Mouse (Mus musculus): ENCODE data around the gene Ndufs7. TPM values are rescaled to one million over a fixed set of nuclear protein-coding genes. Genes with fewer than 3 reads are reported as not detected.
A peak's percentile ranks its signal among the peaks of the same experiment; 100 is the strongest.

Gene Ndufs7
- polyA plus RNA-seq, 1 experiment from 2014 or later: 242 TPM

- ATAC-seq (ENCODE audit: low FRiP score) (no peak), DNase-seq (ENCODE audit: low spot score) (no peak)
- 95% methylated on average over 9 of the region's 9 CpGs for WGBS
- Histone ChIP-seq H3K27ac (ENCODE audit: low read depth, low read length) (no peak overlapping the region), H3K36me3 (ENCODE audit: control insufficient read depth, insufficient read depth, low read length) (peaks cover 16% of the 10 kb centered on the region), H3K4me3 (ENCODE audit: low read depth, low read length) (no peak overlapping the region), H3K4me1 (replicated peaks; ENCODE audit: control insufficient read depth, insufficient read depth, low read length) (no peaks in the 10 kb centered on the region), H3K27me3 (ENCODE audit: control insufficient read depth, insufficient read depth, low read length) (no peaks in the 10 kb centered on the region), H3K4me2 (replicated peaks; ENCODE audit: low read depth, low read length) (no peak overlapping the region), H3K9ac (ENCODE audit: low read depth, low read length) (no peak overlapping the region), H3K9me3 (ENCODE audit: control insufficient read depth, low read length) (no peaks in the 10 kb centered on the region)
These were observed 29.5 kb downstream of the Ndufs7 start for GRCm38 (mm10) chr10:80278390-80278789.

- no peak overlapping the region for H3K4me2 ChIP-seq (replicated peaks; ENCODE audit: low read depth, low read length)
- WGBS: 93% methylated on average over 12 of the region's 12 CpGs
- no peak for ATAC-seq (ENCODE audit: low FRiP score)
These were observed 30.4 kb downstream of the Ndufs7 start for GRCm38 (mm10) chr10:80279273-80279672.

DNA sequence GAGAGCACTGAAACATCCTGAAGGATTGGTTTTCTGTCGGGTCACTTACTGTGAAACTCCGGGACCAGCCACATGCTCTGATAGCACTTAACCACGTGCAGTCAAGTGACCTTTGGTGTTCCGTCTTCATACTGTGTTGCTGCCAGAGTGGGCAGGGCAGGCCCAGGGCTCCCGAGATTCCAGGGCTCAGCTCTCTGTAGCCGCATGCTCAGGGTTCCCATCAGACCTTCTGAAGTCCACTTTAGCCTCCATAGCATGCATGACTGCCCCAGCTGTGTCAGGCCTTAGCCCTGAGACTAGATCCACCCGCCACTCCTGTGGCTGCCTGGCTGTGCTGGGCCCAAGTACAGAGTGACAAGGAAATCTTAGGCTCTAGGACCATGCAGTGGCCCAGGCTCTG lies 32.4 kb downstream of the Ndufs7 start:
- ATAC-seq (ENCODE audit: low FRiP score) (no peak), DNase-seq (ENCODE audit: low spot score) (no peak)
- WGBS: 84% methylated on average over 7 of the region's 7 CpGs
- no peaks in the 10 kb centered on the region for H3K27me3 ChIP-seq (ENCODE audit: control insufficient read depth, insufficient read depth, low read length)
- H3K4me2 ChIP-seq (replicated peaks; ENCODE audit: low read depth, low read length): no peak overlapping the region
- no peaks in the 10 kb centered on the region for H3K4me1 ChIP-seq (replicated peaks; ENCODE audit: control insufficient read depth, insufficient read depth, low read length)
- peaks cover 21% of the 10 kb centered on the region for H3K36me3 ChIP-seq (ENCODE audit: control insufficient read depth, insufficient read depth, low read length)
- no peak overlapping the region for H3K9ac ChIP-seq (ENCODE audit: low read depth, low read length)
- no peak overlapping the region for H3K4me3 ChIP-seq (ENCODE audit: low read depth, low read length)
- H3K9me3 ChIP-seq (ENCODE audit: control insufficient read depth, low read length): no peaks in the 10 kb centered on the region
- peak overlapping the region; percentile 51; the same call in 1 of the 2 replicates for H3K27ac ChIP-seq (ENCODE audit: low read depth, low read length)

More at GRCm38 (mm10) chr10:80279273-80279672, 30.4 kb downstream of the Ndufs7 start:
- DNase-seq (ENCODE audit: low spot score): no peak
- no peaks in the 10 kb centered on the region for H3K27me3 ChIP-seq (ENCODE audit: control insufficient read depth, insufficient read depth, low read length)
- H3K36me3 ChIP-seq (ENCODE audit: control insufficient read depth, insufficient read depth, low read length): peaks cover 19% of the 10 kb centered on the region
- H3K9me3 ChIP-seq (ENCODE audit: control insufficient read depth, low read length): no peaks in the 10 kb centered on the region
- no peak overlapping the region for H3K27ac ChIP-seq (ENCODE audit: low read depth, low read length)
- H3K4me1 ChIP-seq (replicated peaks; ENCODE audit: control insufficient read depth, insufficient read depth, low read length): no peaks in the 10 kb centered on the region
- H3K4me3 ChIP-seq (ENCODE audit: low read depth, low read length): no peak overlapping the region
- no peak overlapping the region for H3K9ac ChIP-seq (ENCODE audit: low read depth, low read length)

DNA sequence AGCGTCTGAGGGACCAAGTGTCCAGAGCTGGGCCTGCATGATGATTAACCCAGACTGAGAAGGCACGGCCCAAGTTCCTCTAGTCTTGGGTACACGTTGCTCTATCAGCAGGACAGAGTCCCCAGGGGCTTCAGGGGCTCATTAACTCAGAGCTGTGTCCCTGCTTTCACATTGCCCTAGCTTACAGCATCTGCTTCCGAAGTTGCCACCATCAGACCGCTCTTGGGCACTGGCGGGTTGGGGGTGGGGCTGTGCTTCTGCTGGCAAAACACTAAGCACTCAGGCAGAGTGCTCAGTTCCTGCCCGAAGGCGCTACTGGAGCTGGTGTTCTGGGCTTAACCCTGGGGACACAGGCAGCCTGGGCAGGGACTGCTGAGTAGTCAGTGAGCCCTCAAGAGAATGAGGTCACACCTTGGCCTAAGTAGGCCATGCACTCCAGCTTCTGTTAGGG lies 33.0 kb downstream of the Ndufs7 start:
- Histone ChIP-seq H3K9ac (ENCODE audit: low read depth, low read length) (no peak overlapping the region), H3K9me3 (ENCODE audit: control insufficient read depth, low read length) (no peaks in the 10 kb centered on the region), H3K27me3 (ENCODE audit: control insufficient read depth, insufficient read depth, low read length) (no peaks in the 10 kb centered on the region), H3K4me2 (replicated peaks; ENCODE audit: low read depth, low read length) (no peak overlapping the region), H3K27ac (ENCODE audit: low read depth, low read length) (peak overlapping the region; percentile 51; the same call in 1 of the 2 replicates), H3K4me1 (replicated peaks; ENCODE audit: control insufficient read depth, insufficient read depth, low read length) (no peaks in the 10 kb centered on the region), H3K4me3 (ENCODE audit: low read depth, low read length) (no peak overlapping the region), H3K36me3 (ENCODE audit: control insufficient read depth, insufficient read depth, low read length) (peaks cover 25% of the 10 kb centered on the region)
- WGBS: 77% methylated on average over 8 of the region's 8 CpGs
- ATAC-seq (ENCODE audit: low FRiP score) (peak; percentile 28; the same call in 1 of the 2 replicates), DNase-seq (ENCODE audit: low spot score) (no peak)

- Histone ChIP-seq H3K36me3 (ENCODE audit: control insufficient read depth, insufficient read depth, low read length) (peaks cover 26% of the 10 kb centered on the region), H3K9me3 (ENCODE audit: control insufficient read depth, low read length) (no peaks in the 10 kb centered on the region), H3K27me3 (ENCODE audit: control insufficient read depth, insufficient read depth, low read length) (no peaks in the 10 kb centered on the region), H3K4me1 (replicated peaks; ENCODE audit: control insufficient read depth, insufficient read depth, low read length) (no peaks in the 10 kb centered on the region), H3K27ac (ENCODE audit: low read depth, low read length) (no peak overlapping the region), H3K4me3 (ENCODE audit: low read depth, low read length) (no peak overlapping the region), H3K4me2 (replicated peaks; ENCODE audit: low read depth, low read length) (no peak overlapping the region), H3K9ac (ENCODE audit: low read depth, low read length) (no peak overlapping the region)
- ATAC-seq (ENCODE audit: low FRiP score): no peak
- 94% methylated on average over 20 of the region's 20 CpGs for WGBS
- DNase-seq (ENCODE audit: low spot score): no peak
These were observed 33.8 kb downstream of the Ndufs7 start for GRCm38 (mm10) chr10:80282481-80283441.

GRCm38 (mm10) chr10:80285222-80286070 lies 36.5 kb downstream of the Ndufs7 start:
- Histone ChIP-seq H3K9ac (ENCODE audit: low read depth, low read length) (no peak overlapping the region), H3K4me2 (replicated peaks; ENCODE audit: low read depth, low read length) (no peak overlapping the region), H3K9me3 (ENCODE audit: control insufficient read depth, low read length) (no peaks in the 10 kb centered on the region), H3K36me3 (ENCODE audit: control insufficient read depth, insufficient read depth, low read length) (peaks cover 12% of the 10 kb centered on the region), H3K4me3 (ENCODE audit: low read depth, low read length) (no peak overlapping the region), H3K27me3 (ENCODE audit: control insufficient read depth, insufficient read depth, low read length) (no peaks in the 10 kb centered on the region), H3K27ac (ENCODE audit: low read depth, low read length) (no peak overlapping the region), H3K4me1 (replicated peaks; ENCODE audit: control insufficient read depth, insufficient read depth, low read length) (no peaks in the 10 kb centered on the region)
- WGBS: 75% methylated on average over 9 of the region's 15 CpGs
- no peak for ATAC-seq (ENCODE audit: low FRiP score)
- no peak for DNase-seq (ENCODE audit: low spot score)

- Histone ChIP-seq H3K9me3 (ENCODE audit: control insufficient read depth, low read length) (no peaks in the 10 kb centered on the region), H3K4me2 (replicated peaks; ENCODE audit: low read depth, low read length) (no peak overlapping the region), H3K4me3 (ENCODE audit: low read depth, low read length) (no peak overlapping the region), H3K27ac (ENCODE audit: low read depth, low read length) (no peak overlapping the region), H3K36me3 (ENCODE audit: control insufficient read depth, insufficient read depth, low read length) (peaks cover 12% of the 10 kb centered on the region), H3K4me1 (replicated peaks; ENCODE audit: control insufficient read depth, insufficient read depth, low read length) (no peaks in the 10 kb centered on the region; the same call in 1 of the 2 replicates), H3K9ac (ENCODE audit: low read depth, low read length) (no peak overlapping the region; the same call in 1 of the 2 replicates), H3K27me3 (ENCODE audit: control insufficient read depth, insufficient read depth, low read length) (no peaks in the 10 kb centered on the region)
- DNase-seq (ENCODE audit: low spot score) (no peak), ATAC-seq (ENCODE audit: low FRiP score) (no peak)
- WGBS: 95% methylated on average over 12 of the region's 12 CpGs
These were observed 39.2 kb downstream of the Ndufs7 start for GRCm38 (mm10) chr10:80288097-80288496.

GRCm38 (mm10) chr10:80288657-80289056 lies 39.7 kb downstream of the Ndufs7 start:
- Histone ChIP-seq H3K36me3 (ENCODE audit: control insufficient read depth, insufficient read depth, low read length) (peaks cover 9% of the 10 kb centered on the region; the same call in 1 of the 2 replicates), H3K4me3 (ENCODE audit: low read depth, low read length) (no peak overlapping the region), H3K27me3 (ENCODE audit: control insufficient read depth, insufficient read depth, low read length) (no peaks in the 10 kb centered on the region), H3K4me2 (replicated peaks; ENCODE audit: low read depth, low read length) (no peak overlapping the region), H3K4me1 (replicated peaks; ENCODE audit: control insufficient read depth, insufficient read depth, low read length) (peaks cover 4% of the 10 kb centered on the region; the same call in 1 of the 2 replicates), H3K9ac (ENCODE audit: low read depth, low read length) (no peak overlapping the region), H3K9me3 (ENCODE audit: control insufficient read depth, low read length) (no peaks in the 10 kb centered on the region), H3K27ac (ENCODE audit: low read depth, low read length) (no peak overlapping the region)
- WGBS: 75% methylated on average over 8 of the region's 8 CpGs
- ATAC-seq (ENCODE audit: low FRiP score): no peak
- no peak for DNase-seq (ENCODE audit: low spot score)
